In the genomic region with DNA sequence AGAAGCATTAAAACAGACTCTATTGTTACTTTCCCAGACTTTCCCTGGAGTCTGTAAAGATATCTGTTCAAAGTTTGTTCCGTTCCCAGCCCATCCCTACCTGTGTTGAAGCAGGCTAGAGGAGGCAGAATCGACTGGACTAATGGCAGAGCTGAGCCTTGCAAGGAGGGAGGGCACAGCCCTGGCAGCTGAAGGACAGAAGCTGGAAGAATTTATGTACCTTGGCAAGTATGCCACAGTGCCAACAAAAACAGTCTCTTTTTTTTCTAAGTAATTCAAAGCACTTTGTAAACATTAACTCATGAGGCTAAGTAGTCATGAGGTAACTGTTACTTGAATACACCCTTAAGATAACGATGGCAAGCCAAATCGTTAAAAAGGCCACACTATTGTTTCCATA, we compare ENCODE assay signal across 11 mouse cellular contexts. TPM values are rescaled to one million over a fixed set of nuclear protein-coding genes. Genes with fewer than 3 reads are reported as not detected.
A peak's percentile ranks its signal among the peaks of the same experiment; 100 is the strongest.
DNase-seq lines count a peak whose midpoint lies in the region; ATAC-seq and TF ChIP-seq lines count a peak whose summit lies in the region.
"Had no signal": no experiment of that assay in that cellular context is flagged by ENCODE, and none has a peak within 500 bp of the region (broad histone marks: within the 10 kb centered on the region; RNA-seq: fewer than 3 reads in every experiment).

A gene (minus strand): TSS at position 187 of the 400 bp plus-strand sequence.

- no peak within 1 kb of the TSS for H3K27ac ChIP-seq in bone marrow macrophage, adult 2 months (ENCODE audit: insufficient read depth, low read depth, low read length)
- H3K27ac ChIP-seq in kidney, embryonic 16.5 days (ENCODE audit: low read length): peak within 1 kb of the TSS; percentile 56; the same call in 1 of the 2 replicates
- no peak within 1 kb of the TSS for H3K27ac ChIP-seq in macrophage
- H3K27ac ChIP-seq in heart, embryonic 11.5 days (ENCODE audit: low read depth, low read length): no peak within 1 kb of the TSS

- no peaks in the 10 kb centered on the region for H3K36me3 ChIP-seq in kidney, embryonic 16.5 days (ENCODE audit: insufficient read depth, low read length)
- H3K36me3 ChIP-seq in macrophage (ENCODE audit: inconsistent target): no peaks in the 10 kb centered on the region
- H3K36me3 ChIP-seq in heart, embryonic 11.5 days (ENCODE audit: control insufficient read depth, insufficient read depth, low read length): no peaks in the 10 kb centered on the region
- H3K36me3 ChIP-seq: heart, embryonic 12.5 days had no signal

- intact Hi-C loops in heart, postnatal 10 days (cut with DNase I): loop anchor here (5.0 kb wide), 3 partner anchors 87 to 282 kb away; no protein-coding TSS in a partner anchor

- no peaks in the 10 kb centered on the region for H3K9me3 ChIP-seq in kidney, embryonic 16.5 days (ENCODE audit: low read length)
- no peaks in the 10 kb centered on the region for H3K9me3 ChIP-seq in heart, embryonic 11.5 days (replicated peaks; ENCODE audit: control insufficient read depth, low read length)
- H3K9me3 ChIP-seq: heart, embryonic 12.5 days had no signal

- no peaks in the 10 kb centered on the region for H3K79me2 ChIP-seq in macrophage (ENCODE audit: inconsistent target)

- TF ChIP-seq CTCF in bone marrow macrophage, adult 2 months (IDR thresholded peaks at IDR 0.05; ENCODE audit: low read depth, low read length): no peak

- peak; percentile 69 for DNase-seq in adrenal gland, adult 2 months
- DNase-seq in cerebellum, adult 18-20 months: no peak
- no peak for DNase-seq in heart, postnatal 10 days
- DNase-seq: right cerebral cortex, adult 18-20 months; thymus, postnatal 4 days had no signal

- H3K9ac ChIP-seq in kidney, embryonic 16.5 days (replicated peaks; ENCODE audit: low read length): no peak within 1 kb of the TSS
- H3K9ac ChIP-seq in heart, embryonic 11.5 days (ENCODE audit: low read depth, low read length): no peak within 1 kb of the TSS
- H3K9ac ChIP-seq: heart, embryonic 12.5 days had no signal

- H3K4me3 ChIP-seq in bone marrow macrophage, adult 2 months (ENCODE audit: insufficient read depth, low read length): no peak within 1 kb of the TSS
- no peak within 1 kb of the TSS for H3K4me3 ChIP-seq in kidney, embryonic 16.5 days (ENCODE audit: low read length)
- no peak within 1 kb of the TSS for H3K4me3 ChIP-seq in macrophage (ENCODE audit: inconsistent target)
- no peak within 1 kb of the TSS for H3K4me3 ChIP-seq in heart, embryonic 11.5 days (ENCODE audit: low read depth, low read length)
- H3K4me3 ChIP-seq: heart, embryonic 12.5 days had no signal

- peak; percentile 94 for ATAC-seq in kidney, embryonic 16.5 days (ENCODE audit: low FRiP score, low TSS enrichment)
- no peak for ATAC-seq in heart, embryonic 11.5 days (replicated peaks; ENCODE audit: insufficient number of reproducible peaks, low FRiP score, low TSS enrichment)

- H3K4me2 ChIP-seq in kidney, embryonic 16.5 days (replicated peaks; ENCODE audit: low read depth, low read length): peak within 1 kb of the TSS; percentile 25
- H3K4me2 ChIP-seq in heart, embryonic 11.5 days: no peak within 1 kb of the TSS
- H3K4me2 ChIP-seq: heart, embryonic 12.5 days; midbrain, embryonic 11.5 days had no signal

- no peak for TF ChIP-seq POLR2A in bone marrow macrophage, adult 2 months (IDR thresholded peaks at IDR 0.05; ENCODE audit: borderline replicate concordance, low read depth, low read length)

- WGBS in kidney, embryonic 16.5 days: 42% methylated on average over 4 of the region's 4 CpGs
- 92% methylated on average over 4 of the region's 4 CpGs for WGBS in macrophage (ENCODE audit: missing documents)
- WGBS in heart, embryonic 11.5 days (ENCODE audit: insufficient replicate concordance): 59% methylated on average over 4 of the region's 4 CpGs

- H3K4me1 ChIP-seq in bone marrow macrophage, adult 2 months (ENCODE audit: control insufficient read depth, insufficient read depth, low read length): peaks cover 16% of the 10 kb centered on the region
- H3K4me1 ChIP-seq in kidney, embryonic 16.5 days (ENCODE audit: insufficient read depth, low read length): 0 out of 2 replicates have a peak, but pooled peaks cover 4% of the 10 kb centered on the region
- no peaks in the 10 kb centered on the region for H3K4me1 ChIP-seq in heart, embryonic 11.5 days (ENCODE audit: control insufficient read depth, insufficient read depth, low read length)
- H3K4me1 ChIP-seq: heart, embryonic 12.5 days had no signal

- no peaks in the 10 kb centered on the region for H3K27me3 ChIP-seq in kidney, embryonic 16.5 days (ENCODE audit: insufficient read depth, low read length)
- no peaks in the 10 kb centered on the region for H3K27me3 ChIP-seq in heart, embryonic 11.5 days (ENCODE audit: control insufficient read depth, insufficient read depth, low read length)
- H3K27me3 ChIP-seq: heart, embryonic 12.5 days had no signal

RNA-seq across cellular contexts. Expression of the gene that starts here (rescaled TPM):
- 10 to 100 TPM in 1 of 2 experiments, 1 to 10 TPM in 1; 9.8 to 17.1 TPM for total RNA-seq in adrenal gland, adult 2 months (2021)
- 5.0 and 7.0 TPM in 2 replicates for polyA plus RNA-seq in adrenal gland, adult 2 months (2012; rRNA removed)
- 42.8 and 54.7 TPM in 2 replicates for polyA plus RNA-seq in bone marrow macrophage, adult 2 months (2012; ENCODE audit: insufficient read depth, insufficient read length, missing spikeins)
- polyA plus RNA-seq in kidney, embryonic 16.5 days (2015; fragmentation: Nextera tagmentation; extraction: Ambion mirVana): 1.4 and 1.5 TPM in 2 replicates
- 100 to 1,000 TPM in 3 of 26 experiments, 10 to 100 TPM in 6, 1 to 10 TPM in 17; 1.1 to 177 (median 4.6) TPM for total RNA-seq in macrophage (2018; cell fraction: chromatin; rRNA removed)
- 10 to 100 TPM in 13 of 26 experiments, 1 to 10 TPM in 13; 2.3 to 48.0 (median 13.0) TPM for total RNA-seq in macrophage (2018; cell fraction: cytosol; rRNA removed)
- 10 to 100 TPM in 12 of 26 experiments, 1 to 10 TPM in 14; 1.7 to 77.7 (median 8.6) TPM for total RNA-seq in macrophage (2018; cell fraction: nucleus; rRNA removed)
- polyA plus RNA-seq in macrophage (2018): 14.2 to 22.4 TPM (median 20.1 TPM) in 3 replicates
- 1 to 10 TPM; 1.6 to 1.9 TPM for total RNA-seq in heart, postnatal 10 days (2021)
- 0.20 TPM in 1 of 2 replicates, not detected in the other for polyA plus RNA-seq in heart, embryonic 11.5 days (2014; fragmentation: Nextera tagmentation; extraction: Ambion mirVana)
